Mouse (Mus musculus): ENCODE measurements around the gene Deup1.
"Not testable (repeated sequence)": the region's sequence is repeated elsewhere in the genome, so short reads cannot be mapped to it uniquely, and the experiment has no call there.

Gene Deup1

DNA sequence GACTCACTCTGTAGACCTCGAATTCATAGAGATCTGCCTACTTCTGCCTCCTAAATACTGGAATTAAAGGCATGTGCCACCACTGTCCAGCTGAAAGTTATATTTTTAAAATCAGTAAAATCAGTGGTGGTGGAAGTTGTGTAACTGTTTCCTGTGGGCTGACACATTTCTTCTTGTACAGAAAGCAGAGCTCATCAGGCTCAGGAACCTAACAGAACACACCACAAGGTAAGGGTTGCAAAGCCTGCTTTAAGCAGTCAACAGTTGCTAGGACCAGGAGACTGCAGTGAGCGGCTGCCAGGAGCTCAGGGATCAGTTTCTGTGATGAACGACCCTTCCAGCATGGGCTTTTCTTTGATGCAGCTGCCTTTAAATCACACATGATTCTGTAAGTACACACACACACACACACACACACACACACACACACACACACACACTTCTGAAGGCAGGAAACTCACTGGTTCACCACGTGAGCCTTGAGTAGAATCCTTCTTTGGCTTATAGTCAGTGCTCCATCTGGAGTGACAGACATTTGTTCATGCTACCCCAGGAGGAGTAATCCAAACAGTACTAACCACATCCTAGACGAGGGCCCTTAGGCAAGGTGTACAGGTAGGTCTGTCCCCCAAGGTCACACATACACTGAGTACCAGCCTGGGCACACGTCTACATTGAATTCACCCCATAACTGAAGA, 40.4 kb downstream of the Deup1 start:
- no peak for DNase-seq (ENCODE audit: low read depth, low spot score)

DNA sequence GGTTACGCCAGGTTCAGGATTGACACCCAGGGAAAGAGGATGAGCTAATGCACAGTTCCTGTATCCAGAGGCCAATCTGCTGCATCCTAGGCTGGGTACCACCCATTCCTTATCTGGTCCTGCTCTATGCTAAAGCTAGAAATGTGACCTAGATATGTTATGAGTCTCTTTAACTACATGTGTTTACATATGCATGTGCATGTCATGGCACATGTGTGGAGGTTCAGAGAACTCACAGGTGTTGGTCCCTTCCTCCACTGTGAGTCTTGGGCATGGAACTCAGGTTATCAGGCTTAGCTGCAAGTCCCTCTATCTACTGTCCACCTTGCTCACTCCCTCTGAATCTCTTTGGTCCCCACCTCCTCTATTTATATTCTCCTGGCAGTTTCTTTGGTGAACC, 41.8 kb downstream of the Deup1 start:
- no peak for DNase-seq (ENCODE audit: low read depth, low spot score)

DNA sequence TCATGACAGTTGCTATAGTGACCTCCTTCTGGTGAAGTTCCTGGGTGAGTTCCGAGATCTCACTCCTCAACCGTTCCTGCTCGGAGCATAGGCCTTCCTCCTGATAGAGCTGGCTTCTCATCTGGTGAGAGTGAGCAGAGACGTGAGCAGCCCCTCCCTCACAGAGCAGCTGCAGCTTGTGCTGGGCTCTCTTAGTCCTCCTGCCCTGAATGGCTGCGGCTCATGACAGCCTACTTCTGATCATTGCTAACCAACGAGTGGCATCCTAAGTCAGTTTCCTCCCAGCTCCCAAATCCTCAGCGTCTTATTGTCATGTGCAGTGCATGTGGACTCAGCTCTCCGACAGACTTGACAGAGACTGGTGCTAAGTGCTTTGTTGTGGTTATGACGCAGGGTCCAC, 43.5 kb downstream of the Deup1 start:
- DNase-seq (ENCODE audit: low read depth, low spot score) = no peak

DNA sequence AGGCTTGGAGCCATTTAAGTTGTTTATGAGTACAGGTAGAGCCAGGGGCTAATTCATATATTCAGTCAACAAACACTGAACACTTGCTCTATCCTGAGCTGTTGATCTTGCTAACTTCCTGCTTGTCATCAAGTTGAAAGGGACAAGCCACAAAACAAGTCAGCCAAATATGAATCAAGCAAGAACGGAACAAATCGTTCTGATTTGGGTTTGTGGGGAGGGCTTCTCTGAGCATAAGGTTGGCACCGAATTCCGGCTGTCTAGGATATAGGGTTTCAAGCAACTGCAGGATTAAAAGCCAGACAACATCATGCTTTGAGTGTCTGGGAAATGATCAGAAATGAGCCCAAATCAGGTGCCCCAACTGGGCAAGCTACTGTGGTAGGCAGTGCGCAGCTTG, 45.7 kb downstream of the Deup1 start:
- no peak for DNase-seq (ENCODE audit: low read depth, low spot score)

DNA sequence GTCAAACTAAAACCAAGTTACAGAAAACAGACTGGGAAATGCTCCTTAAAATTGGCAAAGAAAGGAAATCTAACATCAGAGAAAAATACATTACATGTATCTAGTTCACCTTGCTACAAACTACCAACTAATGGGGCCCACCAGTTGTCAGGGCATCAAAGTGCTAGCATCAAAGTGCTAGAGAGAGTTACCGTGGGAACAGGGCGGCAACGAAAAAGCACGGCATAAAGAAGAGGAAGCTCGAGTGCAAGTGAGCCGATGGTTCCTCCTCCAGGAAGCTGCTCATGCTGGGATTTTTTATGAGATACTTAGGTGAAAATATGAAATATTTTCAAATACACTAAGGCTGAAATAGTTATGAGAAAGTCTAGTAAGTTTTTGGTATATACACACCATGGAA, 47.6 kb downstream of the Deup1 start:
- no peak for DNase-seq (ENCODE audit: low read depth, low spot score)

DNA sequence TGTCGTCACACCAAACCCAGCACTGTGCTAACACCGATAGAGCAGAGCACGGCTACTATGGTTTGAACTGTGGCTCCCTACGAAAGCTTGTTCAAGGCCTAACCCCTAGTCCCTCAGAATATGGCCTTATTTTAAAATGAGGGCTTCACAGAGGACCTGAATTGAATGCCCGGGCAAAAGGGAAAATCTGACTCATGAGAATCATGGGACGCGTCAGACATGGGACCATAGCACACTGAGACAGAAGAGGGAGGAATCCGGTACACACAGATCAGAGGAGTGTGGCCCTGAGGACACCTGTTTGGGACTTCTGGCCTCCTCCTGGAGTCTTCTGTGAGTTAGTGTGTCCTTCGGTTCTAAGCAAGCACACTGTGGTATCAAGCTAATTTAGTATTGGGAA, 48.8 kb downstream of the Deup1 start:
- DNase-seq (ENCODE audit: low read depth, low spot score) = no peak

DNA sequence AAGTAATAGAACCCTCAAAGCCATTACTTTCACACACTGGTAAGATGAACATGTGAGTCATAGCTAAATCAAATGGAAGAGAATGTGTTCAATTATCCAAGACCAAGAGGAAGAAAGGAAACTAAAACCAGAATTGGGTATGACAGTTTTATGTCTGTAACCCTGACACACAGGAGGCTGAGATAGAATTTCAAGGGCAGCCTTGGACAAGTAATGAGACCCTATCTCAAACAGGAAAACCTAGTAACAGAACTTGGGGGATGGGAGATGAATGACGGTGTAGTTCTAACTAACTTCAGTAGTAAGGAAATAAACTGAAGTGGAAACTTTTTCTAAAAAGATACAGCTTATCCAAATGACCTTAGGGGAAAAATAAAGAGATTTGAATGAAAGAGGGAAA, 49.3 kb downstream of the Deup1 start:
- no peak for DNase-seq (ENCODE audit: low read depth, low spot score)

DNA sequence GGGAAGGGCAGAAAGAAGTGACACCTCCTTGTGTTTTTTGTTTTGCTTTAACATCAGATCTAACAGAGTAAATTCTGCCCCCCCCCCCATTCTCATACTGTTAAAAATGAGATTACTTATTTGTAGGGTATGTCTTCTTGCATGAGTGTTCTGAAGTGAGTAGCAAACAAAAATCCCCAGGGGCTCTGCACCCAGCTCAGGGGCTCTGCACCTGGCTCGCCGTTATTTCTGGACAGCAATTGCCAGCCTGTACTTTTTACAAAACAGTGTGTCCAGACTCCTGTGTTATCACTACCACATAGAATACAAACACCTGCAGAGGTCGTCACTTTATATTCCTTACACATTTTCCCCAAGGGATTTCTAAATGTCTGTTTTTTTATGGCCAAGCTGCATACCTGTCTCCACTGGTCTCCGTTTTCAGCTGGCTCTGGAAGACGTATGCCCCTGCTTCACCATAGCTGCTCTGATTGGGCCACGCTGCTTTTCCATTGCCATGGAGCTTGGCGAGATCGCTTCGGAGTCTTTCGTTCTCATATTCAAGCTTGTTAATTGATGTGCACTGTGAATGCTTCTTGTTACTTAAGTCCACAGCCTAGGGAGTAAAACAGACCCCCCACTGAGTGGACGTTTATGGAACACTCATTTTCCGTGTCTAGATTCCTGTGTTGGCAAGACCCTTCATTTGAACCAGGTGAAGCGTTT, 52.8 kb downstream of the Deup1 start:
- DNase-seq (ENCODE audit: low read depth, low spot score) = no peak

DNA sequence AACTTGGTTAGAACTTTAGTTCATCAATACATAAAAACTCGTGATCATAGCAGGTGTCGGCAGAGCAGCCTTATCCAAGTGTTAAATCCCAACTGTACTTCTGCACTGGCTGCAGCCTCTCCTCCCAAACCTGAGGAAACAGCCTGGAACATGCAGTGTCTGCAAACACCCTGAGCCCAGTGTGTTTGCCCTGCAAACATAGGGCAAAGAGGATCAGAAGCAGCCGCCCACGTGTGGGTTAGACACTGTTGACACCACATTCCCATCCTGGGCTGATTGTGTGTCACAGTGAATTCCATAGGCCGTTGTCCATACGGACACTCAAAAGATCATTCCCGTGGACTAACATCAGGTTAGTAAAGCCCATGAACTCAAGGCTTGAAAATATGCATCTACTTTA, 65.4 kb downstream of the Deup1 start:
- DNase-seq (ENCODE audit: low read depth, low spot score) = no peak

DNA sequence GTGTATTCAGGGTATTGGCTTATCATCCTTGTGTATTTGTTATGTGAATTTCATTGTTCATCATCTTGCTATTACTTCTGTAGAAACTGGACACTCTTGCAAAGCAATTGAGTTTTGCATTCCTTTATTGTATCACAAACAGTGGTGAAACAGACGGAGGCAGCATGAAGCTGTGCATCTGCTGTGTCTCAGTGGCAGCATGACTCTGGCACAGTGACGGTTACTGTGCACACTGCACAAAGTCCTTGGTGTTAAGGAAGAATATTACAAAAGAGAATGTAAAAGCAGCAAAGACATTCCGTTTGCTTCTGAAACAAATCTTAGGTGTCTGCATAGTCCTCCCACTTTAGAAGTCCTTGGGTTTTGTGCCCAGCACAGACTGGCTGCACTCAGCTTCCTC, 67.3 kb downstream of the Deup1 start:
- DNase-seq (ENCODE audit: low read depth, low spot score) = no peak

DNA sequence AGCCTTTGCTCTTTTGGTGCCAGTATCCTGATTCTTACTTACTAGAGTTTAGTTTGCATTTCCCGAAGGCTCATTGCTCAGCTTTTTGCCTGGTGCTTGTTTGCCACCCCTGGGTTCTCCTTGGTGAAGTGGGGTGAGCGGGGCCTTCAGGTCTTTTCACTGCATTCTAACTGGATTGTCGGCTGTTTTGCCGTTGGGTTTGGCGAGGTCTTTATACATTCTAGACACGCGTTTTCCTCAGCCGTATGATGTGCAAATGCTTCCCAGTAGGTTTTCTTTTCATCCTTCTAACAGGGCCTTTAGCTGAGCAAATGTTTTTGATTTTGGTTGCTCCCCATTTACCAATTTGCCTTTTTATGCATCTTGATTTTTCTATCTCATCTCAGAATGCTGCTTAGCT, 74.4 kb downstream of the Deup1 start:
- DNase-seq (ENCODE audit: low read depth, low spot score) = no peak

DNA sequence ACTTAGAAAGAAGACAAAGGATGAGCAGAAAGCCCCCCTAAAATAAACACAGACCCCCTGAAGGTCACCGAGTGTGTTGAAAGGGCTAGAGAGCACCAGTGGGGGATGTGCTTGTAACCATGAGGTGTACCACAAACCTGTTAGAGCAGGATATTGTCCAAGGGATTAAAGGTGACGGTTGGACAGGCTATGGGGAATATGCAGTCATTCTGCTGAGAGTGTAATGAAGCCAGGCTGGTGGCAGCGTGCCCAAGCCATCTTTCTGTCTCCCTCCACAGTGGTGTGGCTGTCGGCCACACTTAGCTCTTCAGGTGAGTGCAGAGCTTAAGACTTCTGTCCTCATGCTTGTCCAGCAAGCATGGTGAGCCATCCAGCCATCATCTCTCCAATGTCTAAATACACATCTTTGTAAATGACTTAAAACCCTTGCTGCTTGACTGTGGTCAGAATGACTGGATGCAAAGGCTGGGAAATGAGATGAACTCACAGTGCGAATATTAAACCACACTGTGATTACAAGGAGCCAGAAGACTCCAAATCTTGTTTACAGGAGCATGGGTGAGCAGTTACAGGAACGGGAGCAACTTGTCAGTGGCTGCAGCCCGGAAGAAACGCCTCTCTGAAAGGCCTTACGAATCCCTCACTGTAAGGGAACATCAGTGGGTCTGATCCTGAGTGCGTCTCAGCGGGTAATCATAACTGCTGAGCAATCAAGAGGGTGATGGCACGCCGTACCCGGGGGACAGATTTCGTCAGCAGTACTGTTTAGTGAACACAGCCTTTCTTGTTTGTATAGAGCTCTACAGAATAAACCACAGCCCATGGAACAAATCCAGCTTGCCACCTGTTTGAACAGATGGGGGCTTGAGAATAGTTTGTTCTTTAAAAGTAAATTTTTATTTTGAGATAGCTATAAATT, 75.5 kb downstream of the Deup1 start:
- no peak for DNase-seq (ENCODE audit: low read depth, low spot score)

DNA sequence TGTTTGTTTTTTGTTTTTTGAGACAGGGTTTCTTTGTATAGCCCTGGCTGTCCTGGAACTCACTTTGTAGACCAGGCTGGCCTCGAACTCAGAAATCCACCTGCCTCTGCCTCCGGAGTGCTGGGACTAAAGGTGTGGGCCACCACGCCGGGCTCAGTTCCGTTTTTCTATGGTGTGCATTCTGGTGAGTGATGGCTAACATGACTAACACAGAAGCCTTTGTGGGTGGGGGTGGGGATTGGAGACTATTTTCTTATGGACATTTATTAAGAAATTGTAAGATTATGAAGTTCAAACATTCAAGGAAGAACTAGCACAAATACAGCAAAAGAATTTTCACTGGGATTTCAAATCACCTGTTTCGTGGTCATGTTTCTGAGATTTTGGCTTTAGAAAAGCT, 76.7 kb downstream of the Deup1 start:
- not testable (repeated sequence) for DNase-seq (ENCODE audit: low read depth, low spot score)

DNA sequence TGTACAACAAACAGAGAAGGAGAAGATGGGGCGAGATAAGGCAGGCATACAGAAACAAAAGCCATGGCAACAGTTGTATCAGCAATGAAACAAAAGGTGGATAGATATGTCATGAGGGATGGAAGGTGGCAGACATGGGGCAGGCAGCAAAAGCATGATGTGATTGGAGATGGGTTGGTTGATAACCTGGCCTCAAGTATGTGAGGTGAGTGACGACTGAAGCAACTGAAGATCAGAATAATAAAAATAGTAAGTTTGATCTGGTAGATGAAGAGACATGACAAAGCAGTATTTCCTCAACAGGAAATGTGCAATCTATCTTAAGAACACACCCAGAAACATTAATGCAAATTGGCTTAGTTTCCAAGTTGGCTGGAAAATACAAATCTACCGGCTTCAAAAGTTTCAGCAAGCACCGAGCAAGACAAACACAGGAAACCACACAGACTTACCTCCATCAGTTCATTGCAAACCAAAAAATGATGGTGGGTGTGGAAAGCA, 77.2 kb downstream of the Deup1 start:
- no peak for DNase-seq (ENCODE audit: low read depth, low spot score)

DNA sequence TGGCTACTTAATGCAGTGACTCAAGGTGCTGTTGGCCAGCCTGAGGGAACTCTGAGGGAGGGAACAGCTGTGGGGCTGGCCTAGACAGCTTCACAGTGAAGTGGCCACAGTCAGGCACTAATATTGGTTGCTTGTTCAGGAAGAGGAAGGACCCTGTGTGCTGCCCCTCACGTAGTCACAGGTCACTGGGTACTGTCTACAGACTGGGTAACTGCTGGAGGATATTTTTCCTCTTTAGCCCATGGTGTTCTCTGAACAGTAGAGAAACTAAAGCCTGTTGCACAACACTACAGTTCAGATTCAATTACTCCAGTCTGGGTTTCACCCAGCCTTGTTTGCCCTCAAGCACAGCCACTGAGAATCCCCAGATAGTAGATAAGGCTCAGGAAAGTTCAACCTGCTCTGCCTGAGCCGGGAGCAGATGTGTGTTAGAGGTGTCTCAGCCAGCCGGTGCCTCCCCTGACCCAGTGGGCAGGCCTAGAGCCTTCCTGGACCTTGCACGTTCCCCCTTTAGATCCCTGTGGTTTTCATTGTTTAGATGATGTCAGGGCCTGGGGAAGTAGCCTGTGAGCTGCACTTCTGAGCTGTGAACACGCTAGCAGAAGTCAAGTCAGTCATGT, 85.9 kb downstream of the Deup1 start:
- DNase-seq (ENCODE audit: low read depth, low spot score) = no peak

DNA sequence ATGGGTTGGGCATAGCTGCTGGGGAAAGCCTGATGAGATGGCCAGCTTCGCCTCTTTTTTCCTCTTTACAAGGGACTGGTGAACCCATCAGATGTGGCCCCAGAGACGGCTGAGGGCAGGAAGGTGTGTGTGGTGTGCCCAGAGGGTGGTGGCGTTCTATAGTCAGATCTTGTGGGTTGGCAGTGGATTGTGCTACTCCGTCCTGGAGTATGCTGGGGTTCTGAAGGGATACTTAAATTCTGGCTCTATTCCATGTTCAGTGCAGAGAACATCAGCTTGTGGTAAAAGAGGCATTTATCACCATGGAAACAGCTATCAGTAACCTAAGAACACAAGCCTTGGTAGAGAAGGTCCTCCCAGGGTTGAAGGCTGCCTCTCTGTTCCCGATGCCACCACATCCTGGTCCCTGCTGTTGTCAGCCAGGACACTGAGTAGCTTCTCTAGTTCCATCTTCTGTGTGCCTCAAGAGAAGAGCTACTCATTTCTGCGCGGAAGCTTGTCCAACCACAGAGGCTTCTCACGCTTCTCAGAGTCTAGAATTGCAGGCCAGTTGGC, 88.7 kb downstream of the Deup1 start:
- no peak for DNase-seq (ENCODE audit: low read depth, low spot score)

DNA sequence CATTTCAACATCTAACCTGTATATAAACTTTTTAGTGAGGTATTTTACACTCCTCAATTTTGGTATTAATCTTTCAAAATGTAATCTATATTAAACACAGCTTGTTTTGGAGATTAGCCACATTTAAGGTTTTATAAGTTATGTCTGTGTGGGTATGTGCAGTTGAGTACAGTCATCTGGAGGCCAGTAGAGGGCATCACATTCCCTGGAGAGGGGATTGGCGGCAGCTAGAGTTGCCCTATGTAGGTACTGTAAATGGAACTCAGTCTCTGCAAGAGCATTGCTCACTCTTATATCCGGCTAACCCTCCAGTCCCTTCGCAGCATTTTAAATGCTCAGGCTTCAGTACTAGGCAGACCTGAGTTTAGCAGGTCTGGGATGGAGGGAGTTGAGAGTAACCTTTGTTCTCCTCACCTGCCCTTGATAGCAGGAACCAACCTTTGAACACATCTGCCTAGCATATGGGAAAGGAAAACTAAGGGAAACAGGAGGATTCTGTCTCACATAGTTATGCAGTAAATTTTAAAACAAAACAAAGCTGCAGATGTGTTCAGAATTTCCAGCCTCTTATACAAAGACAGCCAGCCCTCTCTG, 90.2 kb downstream of the Deup1 start:
- no peak for DNase-seq (ENCODE audit: low read depth, low spot score)

DNA sequence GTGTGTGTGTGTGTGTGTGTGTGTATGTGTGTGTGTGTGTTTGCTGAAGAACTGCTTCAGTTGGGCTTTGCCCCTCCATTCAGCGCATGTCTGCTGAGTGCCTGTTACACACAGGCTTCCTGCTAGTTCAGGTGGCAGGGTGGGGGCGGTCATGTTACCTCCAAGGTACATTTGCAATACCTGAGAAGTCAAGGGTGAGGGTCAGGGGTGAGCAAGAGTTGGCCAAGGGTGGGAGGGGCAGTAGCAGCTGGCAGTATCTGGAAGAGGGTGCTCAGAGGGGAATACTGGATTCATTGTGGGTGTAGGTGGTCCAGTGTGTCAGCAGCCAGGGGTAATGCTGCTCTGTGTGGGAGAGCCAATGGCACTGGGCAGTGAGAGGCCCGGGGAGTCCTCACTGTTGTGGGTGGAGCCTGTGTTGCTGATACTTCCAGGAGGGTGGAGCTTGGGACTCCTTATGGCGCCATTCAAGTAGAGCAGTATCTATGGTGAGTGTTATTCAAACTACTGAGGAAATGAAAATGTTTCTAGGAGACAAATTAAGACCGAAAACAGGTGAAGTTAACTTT, 90.8 kb downstream of the Deup1 start:
- DNase-seq (ENCODE audit: low read depth, low spot score) = no peak

DNA sequence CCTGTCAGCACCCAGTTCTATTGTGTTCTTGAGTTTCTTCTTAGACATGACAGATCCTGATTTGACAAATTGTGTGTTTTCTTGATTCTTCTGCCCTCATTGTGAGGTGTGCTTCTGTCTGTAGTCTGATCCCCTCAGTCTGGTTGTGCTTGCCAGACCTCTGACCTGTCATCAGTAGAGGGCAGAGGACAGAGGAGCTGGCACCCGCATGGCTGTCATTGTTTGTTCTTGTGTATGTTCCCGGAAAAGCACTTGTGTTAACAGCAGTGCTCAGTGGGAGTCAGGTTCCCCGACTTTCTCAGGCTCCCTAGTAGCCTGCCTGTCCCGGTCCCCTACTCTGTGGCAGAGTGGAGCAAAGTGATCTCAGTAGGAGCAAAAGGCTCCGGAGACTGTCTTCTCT, 92.3 kb downstream of the Deup1 start:
- no peak for DNase-seq (ENCODE audit: low read depth, low spot score)

DNA sequence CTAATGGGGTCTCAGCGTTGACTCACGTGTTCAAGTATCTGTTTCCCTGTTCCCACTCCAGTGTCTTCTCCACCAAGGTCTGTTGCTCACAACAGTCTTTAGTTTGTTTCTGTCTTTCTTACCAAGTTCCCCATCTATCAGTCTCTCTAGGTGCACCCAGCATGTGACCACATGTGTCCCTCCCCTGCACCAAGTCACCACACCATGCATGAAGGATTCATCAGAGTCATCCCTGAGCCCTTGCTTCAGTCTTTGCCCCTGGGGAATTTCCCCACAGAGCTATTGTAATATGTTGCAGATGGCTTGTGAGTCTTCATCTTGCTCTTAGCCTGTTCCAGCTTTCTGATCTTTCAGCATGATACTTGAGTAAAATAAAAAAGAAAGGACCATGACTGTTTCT, 93.6 kb downstream of the Deup1 start:
- no peak for DNase-seq (ENCODE audit: low read depth, low spot score)

All from retina, adult 2 months (tissue).